Mouse (Mus musculus) forebrain, embryonic 11.5 days (tissue): ENCODE data around the gene Omt2b. TPM values are rescaled to one million over a fixed set of nuclear protein-coding genes. Genes with fewer than 3 reads are reported as not detected.
A peak's percentile ranks its signal among the peaks of the same experiment; 100 is the strongest.

Source experiments
- ATAC-seq: fragments of 200-750 bp; cut with Nextera tagmentation; replicated peaks from 2 replicates; pipeline ENCODE4 v1.8.0; 2017; ENCODE audit warnings: moderate TSS enrichment; ENCODE audit not compliant: low FRiP score
- DNase-seq: peaks from one replicate; pipeline ENCODE4 v3.0.0-alpha.2; 2017; ENCODE audit warnings: low spot score
- H3K27ac ChIP-seq: fragments of 300-500 bp; sonication (generic); 2 replicates; pipeline ENCODE4 v1.5.1; 2014; ENCODE audit warnings: low read depth, low read length
- H3K27me3 ChIP-seq: fragments of 300-500 bp; sonication (generic); 2 replicates; pipeline ENCODE4 v1.6.1; 2014; ENCODE audit warnings: mild to moderate bottlenecking, low read length, mixed read lengths; ENCODE audit not compliant: control insufficient read depth, insufficient read depth
- H3K36me3 ChIP-seq: fragments of 300-500 bp; sonication (generic); 2 replicates; pipeline ENCODE4 v1.6.1; 2014; ENCODE audit warnings: mild to moderate bottlenecking, low read length, moderate library complexity, mixed read lengths; ENCODE audit not compliant: control insufficient read depth, insufficient read depth
- H3K4me1 ChIP-seq: fragments of 300-500 bp; sonication (generic); replicated peaks from 2 replicates; pipeline ENCODE4 v1.6.1; 2014; ENCODE audit warnings: low read length, mixed read lengths; ENCODE audit not compliant: control insufficient read depth, insufficient read depth
- H3K4me2 ChIP-seq: fragments of 300-500 bp; sonication (generic); 2 replicates; pipeline ENCODE4 v1.6.1; 2014; ENCODE audit warnings: low read depth, mild to moderate bottlenecking, low read length, moderate library complexity, mixed read lengths; ENCODE audit not compliant: severe bottlenecking
- H3K4me3 ChIP-seq: fragments of 300-500 bp; sonication (generic); 2 replicates; pipeline ENCODE4 v1.5.1; 2014; ENCODE audit warnings: low read depth, low read length
- H3K9ac ChIP-seq: fragments of 300-500 bp; sonication (generic); 2 replicates; pipeline ENCODE4 v1.6.1; 2014; ENCODE audit warnings: low read length
- H3K9me3 ChIP-seq: fragments of 300-500 bp; sonication (generic); 2 replicates; pipeline ENCODE4 v1.6.1; 2016; ENCODE audit warnings: low read length, mixed read lengths; ENCODE audit not compliant: control insufficient read depth
- WGBS: fragments of 180-500 bp; shearing (Covaris S2); extraction: QIAGEN DNeasy Blood & Tissue Kit; methylation state at CpG from one replicate; pipeline ENCODE4 v1.1.7; 2014; 5-methylcytosine and 5-hydroxymethylcytosine counted together
- polyA plus RNA-seq: library from polyadenylated mRNA; unstranded; fragments of >200 nt; fragmentation: Nextera tagmentation; extraction: Ambion mirVana; gene quantifications from 2 replicates; pipeline ENCODE4 v1.2.1, GENCODE M21; 2014

The Omt2b gene
- polyA plus RNA-seq, 1 experiment from 2014 or later, result not detected

GRCm38 (mm10) chr9:78369786-78370185, 42.4 kb downstream of the Omt2b start:
- no peaks in the 10 kb centered on the region for H3K36me3 ChIP-seq
- no peak overlapping the region for H3K4me3 ChIP-seq
- WGBS, result 92% methylated on average over 7 of the region's 7 CpGs
- H3K9ac ChIP-seq, result no peak overlapping the region
- no peak overlapping the region for H3K27ac ChIP-seq
- DNase-seq (no peak), ATAC-seq (no peak)
- H3K4me1 ChIP-seq, result no peaks in the 10 kb centered on the region
- no peak overlapping the region for H3K4me2 ChIP-seq
- no peaks in the 10 kb centered on the region for H3K27me3 ChIP-seq
- no peaks in the 10 kb centered on the region for H3K9me3 ChIP-seq

- Histone ChIP-seq H3K27ac (no peak overlapping the region), H3K4me1 (no peaks in the 10 kb centered on the region), H3K27me3 (no peaks in the 10 kb centered on the region), H3K9ac (no peak overlapping the region), H3K4me3 (no peak overlapping the region), H3K9me3 (no peaks in the 10 kb centered on the region), H3K36me3 (no peaks in the 10 kb centered on the region), H3K4me2 (no peak overlapping the region)
- ATAC-seq, result no peak
- WGBS, result 95% methylated on average over 3 of the region's 3 CpGs
- no peak for DNase-seq
Measured at GRCm38 (mm10) chr9:78371441-78371840, 44.1 kb downstream of the Omt2b start.

GRCm38 (mm10) chr9:78372827-78373504, 45.6 kb downstream of the Omt2b start:
- H3K9me3 ChIP-seq, result no peaks in the 10 kb centered on the region
- no peak overlapping the region for H3K4me3 ChIP-seq
- no peak for ATAC-seq
- H3K9ac ChIP-seq, result no peak overlapping the region
- no peak overlapping the region for H3K4me2 ChIP-seq
- no peaks in the 10 kb centered on the region for H3K36me3 ChIP-seq
- peaks cover 2% of the 10 kb centered on the region; the same call in 1 of the 2 replicates for H3K4me1 ChIP-seq
- H3K27me3 ChIP-seq, result no peaks in the 10 kb centered on the region
- 88% methylated on average over 10 of the region's 10 CpGs for WGBS
- DNase-seq, result no peak
- no peak overlapping the region for H3K27ac ChIP-seq

- Histone ChIP-seq H3K4me1 (peaks cover 7% of the 10 kb centered on the region; the same call in 1 of the 2 replicates), H3K4me3 (no peak overlapping the region), H3K4me2 (no peak overlapping the region), H3K27ac (no peak overlapping the region), H3K9me3 (no peaks in the 10 kb centered on the region), H3K27me3 (no peaks in the 10 kb centered on the region), H3K36me3 (no peaks in the 10 kb centered on the region), H3K9ac (no peak overlapping the region)
- DNase-seq, result no peak
- WGBS, result 65% methylated on average over 5 of the region's 5 CpGs
- no peak for ATAC-seq
Measured at GRCm38 (mm10) chr9:78374397-78374796, 47.0 kb downstream of the Omt2b start.

- Histone ChIP-seq H3K4me3 (no peak overlapping the region), H3K36me3 (no peaks in the 10 kb centered on the region), H3K4me2 (no peak overlapping the region), H3K9me3 (no peaks in the 10 kb centered on the region), H3K27ac (no peak overlapping the region), H3K27me3 (no peaks in the 10 kb centered on the region), H3K9ac (no peak overlapping the region), H3K4me1 (peaks cover 7% of the 10 kb centered on the region; the same call in 1 of the 2 replicates)
- no peak for ATAC-seq
- 57% methylated on average over 1 of the region's 1 CpGs for WGBS
- no peak for DNase-seq
Measured at GRCm38 (mm10) chr9:78374885-78375389, 47.5 kb downstream of the Omt2b start.

GRCm38 (mm10) chr9:78375486-78375885, 48.1 kb downstream of the Omt2b start:
- no peak for ATAC-seq

GRCm38 (mm10) chr9:78377546-78377945, 50.2 kb downstream of the Omt2b start:
- Histone ChIP-seq H3K9ac (peak overlapping the region; percentile 51; the same call in 1 of the 2 replicates), H3K27ac (no peak overlapping the region), H3K4me3 (peak overlapping the region; percentile 31), H3K36me3 (no peaks in the 10 kb centered on the region), H3K27me3 (no peaks in the 10 kb centered on the region), H3K4me2 (peak overlapping the region; percentile 65), H3K4me1 (peaks cover 7% of the 10 kb centered on the region; the same call in 1 of the 2 replicates), H3K9me3 (no peaks in the 10 kb centered on the region)
- ATAC-seq (no peak), DNase-seq (no peak)
- WGBS, result 17% methylated on average over 8 of the region's 8 CpGs

More at GRCm38 (mm10) chr9:78375486-78375885, 48.1 kb downstream of the Omt2b start:
- peaks cover 7% of the 10 kb centered on the region; the same call in 1 of the 2 replicates for H3K4me1 ChIP-seq
- no peak overlapping the region for H3K4me2 ChIP-seq
- 81% methylated on average over 4 of the region's 4 CpGs for WGBS
- no peak overlapping the region for H3K4me3 ChIP-seq
- H3K27ac ChIP-seq, result no peak overlapping the region
- H3K9me3 ChIP-seq, result no peaks in the 10 kb centered on the region
- DNase-seq, result no peak
- H3K9ac ChIP-seq, result no peak overlapping the region
- H3K27me3 ChIP-seq, result no peaks in the 10 kb centered on the region
- no peaks in the 10 kb centered on the region for H3K36me3 ChIP-seq

- 4% methylated on average over 18 of the region's 23 CpGs for WGBS
- peak; percentile 89 for ATAC-seq
- Histone ChIP-seq H3K4me2 (peak within 1 kb of the TSS; percentile 65), H3K9ac (peak within 1 kb of the TSS; percentile 51; the same call in 1 of the 2 replicates), H3K36me3 (no peaks in the 10 kb centered on the region), H3K9me3 (no peaks in the 10 kb centered on the region), H3K27me3 (no peaks in the 10 kb centered on the region), H3K4me3 (peak within 1 kb of the TSS; percentile 31), H3K27ac (no peak within 1 kb of the TSS), H3K4me1 (peaks cover 7% of the 10 kb centered on the region; the same call in 1 of the 2 replicates)
- peak; percentile 83 for DNase-seq
Measured at GRCm38 (mm10) chr9:78378113-78378785, 50.9 kb downstream of the Omt2b start, which contains the start of gene Ooep. Gene Ooep (minus strand): TSS chr9:78378725.
